In genomic region chr8:111951317-111951716, GRCm38 (mm10) we compare ENCODE assay signal across 13 mouse cellular contexts. TPM values are rescaled to one million over a fixed set of nuclear protein-coding genes. Genes with fewer than 3 reads are reported as not detected.
DNase-seq lines count a peak whose midpoint lies in the region; ATAC-seq lines count a peak whose summit lies in the region.
"Had no signal": no experiment of that assay in that cellular context is flagged by ENCODE, and none has a peak within 500 bp of the region (broad histone marks: within the 10 kb centered on the region; RNA-seq: fewer than 3 reads in every experiment).

No protein-coding gene starts in this region.

- DNase-seq in lung, adult 18-20 months: peak; percentile 10 to 15
- no peak for DNase-seq in lung, postnatal 10 days
- DNase-seq in brain, adult 2 months (ENCODE audit: low read depth, low spot score): peak; percentile 83
- peak; percentile 65 to 69 for DNase-seq in left cerebral cortex, adult 18-20 months (ENCODE audit: low spot score in 2 of 2)
- DNase-seq in right cerebral cortex, postnatal 25 days: peak; percentile 64
- no peak for DNase-seq in kidney, adult 18-20 months
- DNase-seq in kidney, adult 8-10 months: no peak
- DNase-seq: gastrocnemius, postnatal 25 days; thymus, postnatal 4 days had no signal

- ATAC-seq in megakaryocyte-erythroid progenitor cell, adult 5-6 weeks (replicated peaks; ENCODE audit: low FRiP score, low TSS enrichment, poor library complexity, severe bottlenecking): no peak
- ATAC-seq: intestine, postnatal 0 days had no signal

RNA-seq across cellular contexts. Expression of gene Gabarapl2, which starts 10.8 kb away (rescaled TPM):
- 100 to 1,000 TPM; 221 to 236 TPM for total RNA-seq in left cerebral cortex, adult 18-20 months (2021)
- 42.6 and 55.5 TPM in 2 replicates for total RNA-seq in megakaryocyte-erythroid progenitor cell, adult 5-6 weeks (2014; fragmentation: Nextera tagmentation)
- total RNA-seq in megakaryocyte-erythroid progenitor cell, adult 5-6 weeks (2017): 29.1 and 32.9 TPM in 2 replicates

RNA-seq across cellular contexts. Expression of gene Tmem231, which starts 17.6 kb away (rescaled TPM):
- 10 to 100 TPM; 12.0 to 12.7 TPM for total RNA-seq in left cerebral cortex, adult 18-20 months (2021)
- 2.5 and 3.9 TPM in 2 replicates for total RNA-seq in megakaryocyte-erythroid progenitor cell, adult 5-6 weeks (2014; fragmentation: Nextera tagmentation)
- 1.6 and 2.1 TPM in 2 replicates for total RNA-seq in megakaryocyte-erythroid progenitor cell, adult 5-6 weeks (2017)

RNA-seq across cellular contexts. Expression of gene Adat1, which starts 40.8 kb away (rescaled TPM):
- 1 to 10 TPM; 5.9 to 6.1 TPM for total RNA-seq in left cerebral cortex, adult 18-20 months (2021)
- 14.0 and 23.7 TPM in 2 replicates for total RNA-seq in megakaryocyte-erythroid progenitor cell, adult 5-6 weeks (2014; fragmentation: Nextera tagmentation)
- 6.7 and 7.2 TPM in 2 replicates for total RNA-seq in megakaryocyte-erythroid progenitor cell, adult 5-6 weeks (2017)

RNA-seq across cellular contexts. Expression of gene Chst5, which starts 41.1 kb away (rescaled TPM):
- under 1 TPM; 0.40 to 0.53 TPM for total RNA-seq in left cerebral cortex, adult 18-20 months (2021)
- total RNA-seq in megakaryocyte-erythroid progenitor cell, adult 5-6 weeks (2014; fragmentation: Nextera tagmentation): not detected in 2 replicates
- not detected in 2 replicates for total RNA-seq in megakaryocyte-erythroid progenitor cell, adult 5-6 weeks (2017)
- total RNA-seq: adrenal gland, adult 18-20 months; megakaryocyte progenitor cell, adult 5-6 weeks had no signal

RNA-seq across cellular contexts. Expression of gene Kars, which starts 59.8 kb away (rescaled TPM):
- total RNA-seq in left cerebral cortex, adult 18-20 months (2021): 10 to 100 TPM; 78.9 to 81.3 TPM
- total RNA-seq in megakaryocyte-erythroid progenitor cell, adult 5-6 weeks (2014; fragmentation: Nextera tagmentation): 164 and 171 TPM in 2 replicates
- total RNA-seq in megakaryocyte-erythroid progenitor cell, adult 5-6 weeks (2017): 220 and 274 TPM in 2 replicates

Comparison
In these comparisons a context has a peak if more than half of its experiments do, and no peak if none do; other contexts are left out.
1. DNase-seq: peak in lung, adult 18-20 months (2 of 2), brain, adult 2 months (single experiment), left cerebral cortex, adult 18-20 months (2 of 2) and right cerebral cortex, postnatal 25 days (single experiment); none in lung, postnatal 10 days (single experiment), kidney, adult 18-20 months (single experiment) and kidney, adult 8-10 months (0 of 2).